Mouse (Mus musculus) myocyte (in vitro differentiated cells): ENCODE results near the gene Ier5l. TPM values are rescaled to one million over a fixed set of nuclear protein-coding genes. Genes with fewer than 3 reads are reported as not detected.

ENCODE experiments used
- H3K27me3 ChIP-seq: one replicate; pipeline ENCODE4 v1.6.1; 2011; ENCODE audit not compliant: control insufficient read depth, insufficient read depth, insufficient read length
- H3K36me3 ChIP-seq: one replicate; pipeline ENCODE4 v1.6.1; 2011; ENCODE audit not compliant: control insufficient read depth, insufficient read depth
- H3K4me2 ChIP-seq: one replicate; pipeline ENCODE4 v1.6.1; 2011; ENCODE audit warnings: low read depth, control low read depth
- H3K4me3 ChIP-seq: one replicate; pipeline ENCODE4 v1.5.1; 2011; ENCODE audit warnings: mild to moderate bottlenecking, control low read depth, moderate library complexity
- H3K79me2 ChIP-seq: one replicate; pipeline ENCODE4 v1.6.1; 2011; ENCODE audit not compliant: control insufficient read depth, insufficient read depth
- H3ac ChIP-seq: one replicate; pipeline ENCODE4 v1.6.1; 2011; ENCODE audit not compliant: control insufficient read depth, insufficient read length
- CEBPB ChIP-seq: IDR thresholded peaks from 2 replicates; pipeline ENCODE4 v1.6.1; 2011; ENCODE audit warnings: mild to moderate bottlenecking, moderate library complexity; ENCODE audit not compliant: poor library complexity, insufficient read depth, severe bottlenecking
- E2F4 ChIP-seq: IDR thresholded peaks from one replicate; pipeline ENCODE4 v1.6.1; 2011; ENCODE audit warnings: mild to moderate bottlenecking, control low read depth, moderate library complexity; ENCODE audit not compliant: insufficient read depth
- MAX ChIP-seq: IDR thresholded peaks from one replicate; pipeline ENCODE4 v1.6.1; 2011; ENCODE audit warnings: low read depth, mild to moderate bottlenecking, control low read depth
- MYOD1 ChIP-seq, 3 experiments: IDR thresholded peaks; one replicate each; pipeline ENCODE4 v1.6.1; 2011; ENCODE audit warnings: control low read depth in 2 of 3, low read depth in 2 of 3, mild to moderate bottlenecking in 2 of 3, moderate library complexity in 1 of 3; ENCODE audit not compliant: insufficient read length in 2 of 3, control insufficient read depth in 1 of 3
- MYOG ChIP-seq, 3 experiments: IDR thresholded peaks; one replicate each; pipeline ENCODE4 v1.6.1; 2011; ENCODE audit warnings: control low read depth in 2 of 3, low read depth in 2 of 3, mild to moderate bottlenecking in 2 of 3; ENCODE audit not compliant: insufficient read length in 2 of 3, control insufficient read depth in 1 of 3, insufficient read depth in 1 of 3
- POLR2A ChIP-seq: IDR thresholded peaks from one replicate; pipeline ENCODE4 v1.6.1; 2011; ENCODE audit warnings: low read depth, mild to moderate bottlenecking, control low read depth, moderate library complexity; ENCODE audit not compliant: insufficient read length
- POLR2AphosphoS2 ChIP-seq: IDR thresholded peaks from one replicate; pipeline ENCODE4 v1.6.1; 2011; ENCODE audit warnings: low read depth, control low read depth; ENCODE audit not compliant: insufficient read length
- REST ChIP-seq: IDR thresholded peaks from one replicate; pipeline ENCODE4 v1.6.1; 2011; ENCODE audit warnings: mild to moderate bottlenecking, control low read depth, moderate library complexity; ENCODE audit not compliant: insufficient read depth, insufficient read length
- SRF ChIP-seq: IDR thresholded peaks from one replicate; pipeline ENCODE4 v1.6.1; 2011; ENCODE audit warnings: low read depth; ENCODE audit not compliant: control insufficient read depth, insufficient read length
- TCF12 ChIP-seq: IDR thresholded peaks from one replicate; pipeline ENCODE4 v1.6.1; 2011; ENCODE audit warnings: mild to moderate bottlenecking, control low read depth; ENCODE audit not compliant: poor library complexity, insufficient read depth, severe bottlenecking
- TCF3 ChIP-seq: IDR thresholded peaks from one replicate; pipeline ENCODE4 v1.6.1; 2011; ENCODE audit warnings: low read depth, control low read depth; ENCODE audit not compliant: insufficient read length
- USF1 ChIP-seq: IDR thresholded peaks from one replicate; pipeline ENCODE4 v1.6.1; 2011; ENCODE audit warnings: low read depth, mild to moderate bottlenecking, control low read depth, moderate library complexity
- polyA plus RNA-seq: library from polyadenylated mRNA; unstranded; fragments of >200 nt; fragmentation: generic; extraction: Trizol; gene quantifications from one replicate; pipeline ENCODE4 v1.2.1, GENCODE M21; 2012; ENCODE audit warnings: missing spikeins

Gene Ier5l
- polyA plus RNA-seq, 1 experiment: 20.5 TPM

DNA sequence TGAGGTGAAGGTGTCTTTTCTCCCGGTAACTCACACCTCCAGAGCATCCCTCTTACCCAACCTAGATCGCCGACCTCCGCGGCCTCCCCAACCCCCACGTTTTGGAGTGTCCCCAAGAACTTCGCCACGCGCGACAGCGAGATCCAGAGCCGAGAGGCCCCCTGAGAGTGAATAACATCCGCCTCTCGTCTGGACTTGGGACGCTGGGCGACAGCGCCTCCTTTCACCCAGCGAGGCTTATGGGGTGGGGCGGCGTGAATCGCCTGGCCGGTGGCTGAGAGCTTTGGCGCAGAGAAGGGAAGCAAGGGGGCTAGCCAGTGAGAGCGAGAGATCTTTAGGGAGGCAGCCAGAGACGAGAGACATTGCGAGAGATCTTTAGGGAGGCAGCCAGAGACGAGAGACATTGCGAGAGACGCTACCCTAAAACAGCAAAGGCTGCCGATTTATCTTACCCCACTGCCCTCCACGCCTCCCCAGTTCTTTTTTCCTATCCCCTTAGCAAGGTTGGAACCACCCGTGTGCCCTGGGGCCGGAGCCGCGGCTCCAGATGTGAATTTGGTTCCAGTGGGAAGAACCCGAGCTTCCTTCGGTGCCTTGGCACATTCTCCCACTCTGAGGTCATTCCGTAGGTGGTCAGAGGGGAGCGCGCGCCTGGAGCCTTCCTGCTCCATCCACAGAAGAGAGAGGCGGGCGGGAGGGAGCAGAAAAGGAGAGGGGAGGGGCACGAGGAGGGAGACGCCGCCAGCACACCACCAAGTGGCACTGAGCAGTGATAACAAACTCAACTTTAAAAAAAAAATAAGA lies 3.7 kb downstream of the Ier5l start:
- Histone ChIP-seq H3K36me3 (no peaks in the 10 kb centered on the region), H3ac (peak overlapping the region; percentile 24), H3K79me2 (no peaks in the 10 kb centered on the region), H3K27me3 (no peaks in the 10 kb centered on the region), H3K4me3 (peak overlapping the region; percentile 68), H3K4me2 (peak overlapping the region; percentile 98)
- TF ChIP-seq POLR2A (peak; percentile 24), POLR2AphosphoS2 (peak; percentile 25), REST (no peak)

DNA sequence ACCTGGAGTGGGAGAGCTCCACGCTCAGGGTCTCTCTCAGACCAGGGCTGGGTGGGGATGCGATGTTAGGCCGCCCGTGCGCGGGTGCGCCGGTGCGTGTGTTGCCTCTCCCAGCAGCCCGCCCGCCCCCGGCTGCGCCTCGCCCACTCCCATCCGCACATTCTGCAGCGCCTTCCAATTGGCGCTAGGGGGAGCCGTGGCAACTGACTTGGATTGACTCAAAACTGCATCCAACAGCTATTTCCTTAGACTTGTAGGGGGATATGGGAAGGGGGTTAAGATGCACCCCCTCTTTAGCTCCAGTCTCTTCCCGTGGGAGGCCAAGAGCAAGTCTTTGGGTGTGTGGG lies 4.2 kb downstream of the Ier5l start:
- no peak for TF ChIP-seq MYOD1 (IDR thresholded peaks at IDR 0.05; ENCODE audit: control insufficient read depth in 1 of 3, insufficient read length in 2 of 3, low read depth in 2 of 3)
- peak; percentile 49 for TF ChIP-seq POLR2A
- TF ChIP-seq MAX: no peak
- TF ChIP-seq POLR2AphosphoS2: no peak
- TF ChIP-seq MYOG (IDR thresholded peaks at IDR 0.05; ENCODE audit: control insufficient read depth in 1 of 3, insufficient read depth in 1 of 3, insufficient read length in 2 of 3, low read depth in 2 of 3): peak in 1 of 3 experiments; percentile 15
- TF ChIP-seq CEBPB: no peak
- Histone ChIP-seq H3K79me2 (no peaks in the 10 kb centered on the region), H3K36me3 (no peaks in the 10 kb centered on the region), H3K27me3 (no peaks in the 10 kb centered on the region), H3K4me2 (peak overlapping the region; percentile 98), H3ac (peak overlapping the region; percentile 24), H3K4me3 (peak overlapping the region; percentile 68)

DNA sequence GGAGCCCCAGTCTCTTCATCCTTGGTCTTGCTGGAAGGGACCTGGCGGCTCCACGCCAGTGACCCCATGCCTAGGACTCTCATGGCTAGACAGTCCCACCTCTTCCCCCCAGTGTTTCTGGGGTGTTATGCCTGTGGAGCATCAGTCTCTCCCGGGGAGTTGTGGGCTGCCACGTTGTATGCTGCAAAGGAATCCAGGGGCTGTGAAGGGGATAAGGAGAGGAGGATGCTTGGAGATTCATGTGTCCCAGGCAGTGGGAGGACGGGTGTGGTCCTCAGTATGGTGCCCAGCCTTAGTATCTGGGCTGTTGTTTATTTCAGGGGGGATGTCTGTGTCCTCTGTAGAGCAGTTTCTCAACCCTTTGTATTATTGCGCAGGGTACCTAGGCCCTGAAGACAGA lies 5.0 kb downstream of the Ier5l start:
- Histone ChIP-seq H3K36me3 (no peaks in the 10 kb centered on the region), H3K79me2 (no peaks in the 10 kb centered on the region), H3K27me3 (no peaks in the 10 kb centered on the region), H3K4me3 (peak overlapping the region; percentile 68), H3ac (no peak overlapping the region), H3K4me2 (peak overlapping the region; percentile 98)
- no peak for TF ChIP-seq CEBPB
- TF ChIP-seq POLR2A: no peak
- no peak for TF ChIP-seq MYOG (IDR thresholded peaks at IDR 0.05; ENCODE audit: control insufficient read depth in 1 of 3, insufficient read depth in 1 of 3, insufficient read length in 2 of 3, low read depth in 2 of 3)
- TF ChIP-seq MAX: no peak
- TF ChIP-seq E2F4: no peak
- TF ChIP-seq SRF: no peak
- no peak for TF ChIP-seq MYOD1 (IDR thresholded peaks at IDR 0.05; ENCODE audit: control insufficient read depth in 1 of 3, insufficient read length in 2 of 3, low read depth in 2 of 3)
- no peak for TF ChIP-seq POLR2AphosphoS2
- no peak for TF ChIP-seq USF1

DNA sequence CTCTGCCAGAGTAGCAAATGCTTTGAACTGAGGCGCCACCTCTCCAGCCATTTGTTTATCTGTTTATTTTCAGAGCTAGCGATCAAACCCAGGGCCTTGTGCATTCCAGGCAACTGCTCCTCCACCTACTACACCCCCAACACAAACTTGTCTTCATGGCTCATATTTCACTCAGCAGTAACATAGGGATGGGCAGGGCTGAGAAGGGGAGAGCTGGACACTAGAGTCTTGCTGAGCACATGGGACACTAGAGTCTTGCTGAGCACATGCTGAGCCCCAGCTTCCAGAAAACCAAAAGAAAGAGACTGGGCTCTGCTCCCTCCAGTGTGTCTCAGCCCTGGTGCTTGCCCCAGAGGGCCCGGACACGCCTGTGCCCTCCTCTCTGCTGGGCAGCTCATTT lies 7.2 kb downstream of the Ier5l start:
- Histone ChIP-seq H3K79me2 (no peaks in the 10 kb centered on the region), H3K4me2 (peak overlapping the region; percentile 47), H3K4me3 (no peak overlapping the region), H3K36me3 (no peaks in the 10 kb centered on the region), H3ac (no peak overlapping the region), H3K27me3 (no peaks in the 10 kb centered on the region)
- TF ChIP-seq POLR2AphosphoS2: peak; percentile 43
- no peak for TF ChIP-seq TCF12
- TF ChIP-seq CEBPB: no peak
- TF ChIP-seq REST: no peak
- no peak for TF ChIP-seq SRF
- no peak for TF ChIP-seq MAX
- TF ChIP-seq MYOG (IDR thresholded peaks at IDR 0.05; ENCODE audit: control insufficient read depth in 1 of 3, insufficient read depth in 1 of 3, insufficient read length in 2 of 3, low read depth in 2 of 3): peak in 1 of 3 experiments; percentile 11
- no peak for TF ChIP-seq MYOD1 (IDR thresholded peaks at IDR 0.05; ENCODE audit: control insufficient read depth in 1 of 3, insufficient read length in 2 of 3, low read depth in 2 of 3)
- TF ChIP-seq TCF3: no peak
- TF ChIP-seq USF1: no peak
- TF ChIP-seq E2F4: no peak
- peak; percentile 52 for TF ChIP-seq POLR2A

DNA sequence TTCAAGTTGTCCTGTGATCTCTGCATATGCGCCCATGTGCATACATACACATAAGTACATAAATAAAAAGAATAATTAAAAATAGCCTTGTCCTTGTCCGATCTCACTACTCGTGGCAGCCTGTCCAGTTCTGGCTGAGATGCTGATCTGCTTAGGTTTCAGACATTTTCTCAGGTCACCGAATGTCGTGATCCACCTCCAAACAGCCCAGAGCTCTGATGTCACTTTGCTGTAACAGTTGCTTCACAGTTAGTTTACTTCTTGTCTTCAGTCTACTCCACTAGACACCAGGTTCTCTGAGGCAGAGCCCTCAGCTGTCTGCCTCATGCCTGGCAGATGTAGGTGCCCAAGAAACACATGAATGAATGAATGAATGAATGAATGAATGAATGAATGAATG lies 9.6 kb downstream of the Ier5l start:
- Histone ChIP-seq H3ac (no peak overlapping the region), H3K36me3 (no peaks in the 10 kb centered on the region), H3K4me3 (peak overlapping the region; percentile 13), H3K27me3 (no peaks in the 10 kb centered on the region), H3K4me2 (peak overlapping the region; percentile 90), H3K79me2 (no peaks in the 10 kb centered on the region)
- 0 out of 2 replicates have a peak, but pooled peaks have one; percentile 44 for TF ChIP-seq CEBPB
- no peak for TF ChIP-seq SRF
- TF ChIP-seq MYOD1 (IDR thresholded peaks at IDR 0.05; ENCODE audit: control insufficient read depth in 1 of 3, insufficient read length in 2 of 3, low read depth in 2 of 3): peak in 1 of 3 experiments; percentile 5
